Mouse (Mus musculus): Measurements from ENCODE around the gene Rad51b. TPM values are rescaled to one million over a fixed set of nuclear protein-coding genes. Genes with fewer than 3 reads are reported as not detected.

Rad51b gene
- total RNA-seq, 2 experiments from 2014 or later = 0.63 to 1.7 TPM

DNA sequence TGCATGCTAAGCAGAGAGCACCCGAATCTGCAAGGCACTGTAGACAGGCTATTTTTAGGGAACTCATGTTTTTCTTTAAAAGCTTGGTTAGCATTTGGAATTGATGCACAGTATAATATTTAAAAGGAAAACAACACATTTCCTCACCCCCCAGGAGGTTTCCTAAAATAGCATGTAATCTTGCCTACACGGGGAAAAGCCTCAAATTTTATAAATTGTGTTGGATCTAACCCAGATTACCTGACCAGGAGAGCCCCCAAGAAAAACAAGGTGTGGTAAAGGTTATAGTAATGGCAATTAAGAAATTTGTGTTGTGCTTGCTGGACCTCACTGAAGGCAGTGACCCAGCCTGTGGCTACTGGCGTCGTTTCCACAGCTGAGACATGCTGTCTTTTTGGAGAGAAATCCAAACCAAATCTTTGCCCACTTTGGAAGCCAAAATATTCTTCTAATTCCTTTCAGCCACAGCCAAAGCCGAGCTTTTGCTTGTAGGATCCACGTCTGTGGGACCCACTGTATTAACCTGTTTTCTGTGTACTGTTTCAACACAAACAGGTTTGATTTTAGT lies 282.0 kb downstream of the Rad51b start:
- DNase-seq = peak; percentile 10

DNA sequence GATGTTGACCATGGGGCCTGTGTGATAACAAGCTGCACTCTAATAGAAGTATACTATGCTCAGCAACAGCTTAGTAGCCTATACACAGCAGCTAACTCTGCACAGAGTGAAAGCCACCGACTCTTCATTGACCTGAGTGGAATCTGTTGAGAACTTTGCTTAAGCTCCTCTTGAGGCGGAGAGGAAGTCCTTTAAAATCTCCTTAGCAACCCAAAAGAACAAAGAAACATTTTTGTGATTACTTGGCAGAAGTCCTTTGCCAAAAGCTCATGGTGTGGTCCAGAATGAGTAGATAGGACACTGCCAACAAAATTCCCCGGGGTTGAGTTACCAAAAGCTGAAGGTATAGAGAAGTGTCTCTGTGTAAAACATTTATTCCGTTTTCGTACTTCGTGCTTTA lies 282.8 kb downstream of the Rad51b start:
- DNase-seq = no peak

DNA sequence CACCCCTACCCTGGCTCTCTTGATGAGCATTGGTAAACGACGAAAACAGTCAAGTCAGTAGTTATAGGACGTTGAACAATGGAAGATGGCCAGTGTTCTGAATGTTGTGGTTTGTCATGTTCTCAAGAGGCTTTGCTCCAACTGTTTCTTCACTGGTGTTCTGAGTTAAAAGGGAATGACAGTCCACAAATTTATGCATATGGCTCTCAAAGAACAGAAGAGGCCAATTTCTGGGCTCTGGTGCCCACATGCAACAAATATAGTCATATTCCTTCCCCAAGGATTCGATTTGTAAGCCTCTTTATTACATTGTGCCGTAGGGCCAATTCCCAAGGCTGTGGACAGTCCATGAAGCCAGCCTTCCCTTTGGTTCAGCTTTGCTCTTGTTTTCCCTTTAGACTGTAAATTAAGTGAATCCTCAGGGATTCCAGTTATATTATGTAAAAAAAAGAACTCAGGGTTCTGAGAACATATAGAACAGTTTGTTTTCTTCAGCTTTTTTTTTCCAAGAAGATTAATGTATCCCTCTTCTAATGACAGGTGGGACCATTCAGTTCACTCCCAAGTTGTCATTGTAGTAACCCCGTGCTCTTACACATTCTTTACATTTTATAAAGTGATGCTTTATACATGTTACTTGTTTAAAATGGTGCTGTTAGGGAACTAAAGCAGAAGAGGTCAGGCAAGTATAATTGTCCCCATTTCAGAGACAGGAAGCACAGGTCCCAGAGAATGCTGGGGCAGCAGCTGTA lies 287.6 kb downstream of the Rad51b start:
- no peak for DNase-seq

DNA sequence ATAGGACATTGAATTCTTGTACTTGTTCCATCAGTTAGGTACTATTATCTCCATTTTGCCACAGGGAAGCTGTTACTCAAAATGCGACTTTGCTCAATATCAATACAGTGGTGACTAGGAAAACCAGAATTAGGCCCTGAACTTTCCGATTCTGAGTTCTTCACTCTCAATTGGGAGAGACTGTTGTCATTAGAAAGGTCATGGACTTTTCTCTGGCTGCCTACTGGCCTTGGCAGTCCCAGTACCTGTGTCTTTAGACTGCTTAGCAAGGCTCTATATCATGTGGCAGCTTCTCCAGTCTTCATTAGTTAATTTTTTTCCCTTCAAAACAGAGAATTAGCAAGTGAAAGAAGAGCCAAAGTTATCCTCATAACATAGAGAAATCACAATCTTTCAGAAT lies 288.3 kb downstream of the Rad51b start:
- DNase-seq = no peak

DNA sequence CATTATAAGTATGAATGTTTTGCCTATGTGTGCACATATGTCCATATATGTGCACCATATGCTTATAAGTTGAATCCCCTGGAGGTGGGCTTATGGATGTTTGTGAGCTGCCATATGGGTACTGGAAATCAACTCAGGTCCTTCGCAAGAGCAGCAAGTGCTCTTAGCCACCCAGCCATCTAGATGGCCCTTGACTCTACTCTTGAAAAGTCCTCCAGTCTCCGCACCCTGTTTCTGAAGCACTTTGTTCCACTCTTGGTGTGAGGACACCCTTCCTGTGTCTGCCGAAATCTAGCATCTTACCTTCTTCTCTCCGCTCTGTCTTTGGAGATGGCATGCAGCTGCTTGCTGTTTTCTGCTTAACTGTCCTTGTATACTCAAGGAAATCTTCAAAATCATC lies 291.7 kb downstream of the Rad51b start:
- DNase-seq = no peak

DNA sequence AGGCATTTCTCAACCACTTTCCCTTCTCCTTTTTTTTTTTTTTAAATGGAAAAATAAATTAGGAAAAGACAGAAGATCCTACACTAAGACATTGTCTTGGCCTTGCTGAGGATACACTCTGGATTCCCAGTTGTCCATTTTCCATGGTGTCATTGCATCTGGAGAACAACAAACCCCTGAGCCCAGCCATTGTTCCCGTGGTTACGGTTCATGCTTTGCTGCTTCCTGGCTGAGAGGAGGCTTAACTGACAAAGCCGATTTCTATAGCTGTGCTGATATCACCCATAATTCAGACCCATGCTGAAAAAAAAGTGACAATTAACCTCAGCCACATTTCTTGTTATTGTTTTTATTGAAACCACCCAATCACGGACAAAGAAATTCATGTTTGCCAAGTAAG lies 295.1 kb downstream of the Rad51b start:
- no peak for DNase-seq

DNA sequence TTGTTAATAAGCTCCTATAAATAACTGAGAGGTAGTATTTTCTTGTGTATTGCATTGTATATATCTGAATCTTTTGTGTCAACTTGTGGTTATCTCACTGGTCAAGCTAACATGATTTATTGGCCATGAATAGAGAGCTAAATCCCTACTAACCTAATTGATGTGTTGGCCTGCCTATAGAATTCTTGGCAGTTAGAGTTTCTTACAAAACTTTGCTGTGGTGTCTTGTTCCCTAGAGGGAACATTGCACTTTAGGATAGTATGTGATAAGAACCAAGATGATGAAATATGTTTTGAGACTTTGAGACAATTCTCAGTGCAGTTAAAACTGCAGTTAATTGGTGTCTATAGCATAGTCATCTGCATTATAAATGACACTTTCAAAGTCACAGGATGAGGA lies 299.8 kb downstream of the Rad51b start:
- DNase-seq = no peak

DNA sequence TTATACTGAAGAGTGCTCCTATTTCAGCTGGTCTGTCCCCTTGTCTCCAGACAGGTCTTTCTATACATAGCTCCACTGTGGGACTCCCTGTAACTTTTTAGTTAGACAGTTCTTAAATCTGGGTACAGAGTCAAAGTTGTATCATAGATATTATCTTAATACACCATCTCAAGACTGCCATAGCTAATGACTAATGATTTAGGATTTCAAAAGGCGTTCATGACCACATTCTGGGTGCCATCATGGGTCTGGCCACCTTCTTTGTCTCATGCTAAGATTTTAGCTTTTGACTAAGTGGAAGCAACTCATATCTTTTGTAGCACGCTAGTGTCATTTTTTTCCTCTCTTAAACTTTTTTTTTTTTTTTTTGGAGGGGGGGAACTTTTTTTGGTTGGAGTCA lies 300.3 kb downstream of the Rad51b start:
- no peak for DNase-seq

DNA sequence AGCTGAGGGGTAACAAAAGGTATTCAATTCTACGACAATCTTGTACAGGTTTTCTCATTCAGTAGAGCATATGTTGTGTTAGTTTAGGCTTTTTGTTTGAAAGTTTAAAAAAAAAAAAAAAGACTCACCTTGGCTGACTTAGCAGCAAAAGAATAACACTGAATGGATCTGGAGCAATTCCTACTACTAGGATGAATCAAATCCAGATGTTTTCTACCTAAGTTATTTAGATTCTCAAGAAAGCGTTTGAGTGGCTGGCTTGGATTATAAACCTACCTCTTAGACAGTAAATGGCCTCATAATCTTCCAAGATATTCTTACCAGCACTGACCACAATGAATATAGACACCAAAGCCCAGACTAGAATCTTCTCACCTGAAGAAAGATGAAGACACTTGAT lies 300.7 kb downstream of the Rad51b start:
- no peak for DNase-seq

DNA sequence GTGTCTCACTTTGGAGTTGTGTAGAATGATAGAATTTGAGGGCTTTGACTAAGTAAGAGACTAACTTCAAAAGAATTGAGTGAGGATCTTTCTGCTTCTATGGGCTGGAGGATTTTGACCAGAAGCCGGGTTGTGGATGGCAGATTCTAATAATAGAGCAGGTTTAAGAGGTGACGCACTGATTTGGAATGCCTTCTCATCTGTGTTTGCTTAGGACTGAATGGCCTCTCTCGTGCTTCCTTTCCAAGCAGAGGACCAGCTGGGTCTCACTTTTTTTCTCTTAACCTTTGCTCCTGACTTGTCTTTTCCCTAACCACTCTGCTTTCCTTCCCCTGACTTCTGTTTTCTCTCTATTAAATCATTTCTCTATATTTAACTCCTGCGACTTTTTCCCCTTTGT lies 301.4 kb downstream of the Rad51b start:
- no peak for DNase-seq

DNA sequence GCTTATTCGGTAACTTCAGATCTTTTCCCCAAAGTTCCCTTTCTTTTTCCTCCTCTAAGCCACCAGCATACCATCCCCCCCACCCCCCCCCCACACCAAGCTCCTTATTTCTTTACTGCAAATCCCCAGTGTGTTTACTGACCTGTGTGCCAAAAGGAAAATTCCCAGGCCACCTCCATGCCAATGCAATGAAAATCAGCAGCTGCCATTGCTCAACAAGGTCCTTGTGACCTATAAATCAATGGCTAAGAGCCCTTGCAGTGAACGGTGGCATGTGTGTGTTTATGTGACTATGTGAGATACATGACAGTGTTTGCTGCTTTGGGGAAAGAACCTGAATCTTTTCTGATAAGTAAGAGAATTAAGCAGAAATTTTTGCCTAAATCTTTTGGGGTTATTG lies 301.8 kb downstream of the Rad51b start:
- DNase-seq = no peak

DNA sequence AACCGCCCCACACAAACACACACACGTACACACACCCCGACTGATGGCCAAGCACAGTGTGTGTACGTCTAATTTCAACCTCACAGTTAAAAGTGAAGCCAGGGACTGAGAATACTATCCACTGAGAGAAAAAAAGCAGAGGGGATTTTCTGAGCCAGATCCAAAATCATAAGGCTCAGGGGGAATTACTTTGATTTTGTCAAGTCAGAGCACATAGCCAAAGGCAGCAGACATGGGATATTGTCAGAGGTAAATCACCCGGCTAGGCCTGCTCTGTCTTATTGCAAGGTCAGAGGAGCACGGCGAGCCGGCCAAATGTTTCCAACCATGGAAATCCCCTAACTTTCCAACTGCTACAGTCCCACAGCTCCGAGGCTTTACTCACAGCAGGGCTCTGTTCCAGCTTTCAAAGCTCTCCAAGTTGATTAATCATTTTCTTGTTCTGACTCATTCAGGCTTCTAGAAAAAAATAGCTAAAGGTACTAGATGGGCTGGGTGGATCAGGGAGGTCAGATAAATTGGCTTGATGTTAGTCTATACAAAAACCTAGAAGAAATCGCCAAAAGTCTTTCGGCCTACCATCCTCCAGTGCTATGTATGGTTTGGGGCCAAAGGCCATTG lies 303.2 kb downstream of the Rad51b start:
- DNase-seq = peak; percentile 61

DNA sequence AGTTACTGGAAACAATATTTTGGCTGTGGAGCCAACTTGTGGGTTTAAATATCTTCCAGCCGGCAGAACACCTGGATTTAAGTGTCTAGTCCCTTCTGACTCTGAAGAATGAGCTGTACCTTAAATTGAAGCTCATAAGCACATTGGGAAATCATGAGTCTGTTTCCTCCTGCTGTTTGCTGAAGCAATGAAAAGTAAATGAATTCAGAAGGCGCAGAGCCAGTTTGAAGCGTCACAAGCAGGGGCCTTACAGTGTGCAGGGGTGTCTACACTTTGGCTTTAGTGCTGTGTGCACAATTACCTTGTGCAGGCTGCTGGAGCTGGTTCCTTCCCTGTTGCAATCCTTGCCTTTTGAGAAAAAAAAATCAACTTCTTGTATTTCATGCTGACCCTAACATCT lies 305.6 kb downstream of the Rad51b start:
- no peak for DNase-seq

DNA sequence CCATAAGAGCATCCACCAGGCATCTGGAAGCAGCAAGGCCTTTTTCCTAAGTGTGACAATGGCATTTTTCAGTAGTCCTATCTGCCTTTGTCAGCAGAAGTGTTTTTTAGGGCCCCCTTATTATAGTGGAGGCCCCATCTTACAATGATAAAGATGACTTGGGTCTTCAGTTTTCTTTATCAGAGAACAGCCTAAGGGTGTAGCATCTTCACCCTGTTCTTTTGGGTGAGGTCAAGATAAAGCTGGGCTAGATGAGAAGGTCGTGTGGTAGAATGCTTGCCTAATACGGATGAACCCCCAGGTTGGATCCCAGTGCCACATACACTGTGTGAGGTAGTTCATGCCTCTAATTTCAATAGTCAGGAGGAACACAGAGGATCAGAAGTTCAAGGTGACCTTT lies 307.8 kb downstream of the Rad51b start:
- no peak for DNase-seq

DNA sequence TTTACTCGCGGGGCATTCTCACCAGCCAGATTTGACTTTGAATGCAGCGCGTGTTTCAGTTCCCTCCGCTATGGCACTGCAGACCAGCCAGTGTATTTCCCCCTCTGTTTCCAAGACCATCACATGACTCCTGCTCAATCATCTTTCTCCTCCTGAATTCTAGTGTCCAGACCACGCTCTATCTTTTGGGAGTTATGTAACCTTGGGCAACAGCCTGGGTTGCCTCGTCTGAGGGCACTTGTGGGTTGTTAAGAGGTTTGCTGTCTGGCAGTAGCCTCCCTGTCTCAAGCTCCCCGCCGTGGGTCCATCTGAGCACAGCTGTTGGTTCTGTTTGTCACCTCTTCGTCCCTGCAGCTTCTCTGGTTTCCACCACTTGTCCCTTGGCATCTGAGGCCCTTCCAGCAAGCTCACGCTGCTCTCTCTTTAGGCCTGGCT lies 309.1 kb downstream of the Rad51b start:
- peak; percentile 31 for DNase-seq

DNA sequence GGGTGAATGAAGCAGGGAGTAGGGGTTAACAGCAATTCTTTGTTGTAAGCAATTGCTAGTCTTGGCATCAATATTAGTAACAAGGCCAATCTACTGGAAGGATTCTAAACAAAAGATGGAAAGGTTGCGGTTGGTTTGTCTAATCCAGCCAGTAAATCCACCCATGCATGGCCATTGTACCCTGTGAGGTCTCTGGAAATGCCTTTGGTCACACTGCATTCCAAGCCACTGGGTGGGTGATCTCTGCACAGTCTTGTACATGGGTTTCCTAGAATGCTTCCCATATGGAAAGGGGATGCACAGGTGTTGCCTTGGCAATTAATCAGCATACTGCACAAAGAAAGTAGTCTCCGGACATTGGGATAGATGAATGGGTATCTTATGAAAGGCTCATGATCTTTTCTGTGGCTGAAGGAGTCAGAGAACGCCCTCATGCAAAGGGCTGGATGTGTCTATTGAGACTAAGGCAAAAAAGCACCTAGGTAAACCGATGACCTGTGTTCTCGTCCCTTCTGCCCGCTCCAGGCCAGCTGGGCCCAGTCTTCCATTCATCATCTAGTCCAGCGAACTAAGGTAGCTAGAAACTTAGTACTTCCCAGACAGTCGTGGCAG lies 312.4 kb downstream of the Rad51b start:
- DNase-seq = no peak

DNA sequence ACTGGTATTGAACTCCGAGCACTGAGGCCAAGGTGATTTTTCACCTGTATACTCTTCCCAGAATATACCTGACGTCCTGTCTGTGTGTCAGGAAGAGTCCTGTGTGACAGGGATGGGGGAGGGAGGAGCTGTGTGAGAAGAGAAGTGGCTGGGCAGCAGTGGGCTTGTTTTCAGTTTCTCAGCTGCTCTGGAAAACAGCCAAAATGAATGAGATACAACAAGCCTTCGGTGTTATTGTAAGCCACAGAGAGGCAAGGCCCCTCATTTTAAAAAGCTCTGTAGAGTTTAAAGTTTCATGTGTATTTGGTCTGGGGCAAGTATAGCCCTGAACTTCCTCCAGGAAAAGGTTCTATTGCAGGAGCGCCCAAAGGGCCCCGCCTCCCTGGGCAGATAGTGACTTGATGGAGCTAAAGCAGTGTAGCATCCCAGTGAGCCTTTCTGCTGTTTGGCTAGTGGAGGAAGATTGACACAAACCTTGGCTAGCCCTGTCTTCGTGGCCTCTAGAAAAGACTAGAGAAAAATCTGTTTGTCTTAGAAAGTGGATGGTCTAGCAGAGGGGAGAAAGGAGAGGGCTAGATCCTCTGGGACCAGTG lies 313.5 kb downstream of the Rad51b start:
- no peak for DNase-seq

DNA sequence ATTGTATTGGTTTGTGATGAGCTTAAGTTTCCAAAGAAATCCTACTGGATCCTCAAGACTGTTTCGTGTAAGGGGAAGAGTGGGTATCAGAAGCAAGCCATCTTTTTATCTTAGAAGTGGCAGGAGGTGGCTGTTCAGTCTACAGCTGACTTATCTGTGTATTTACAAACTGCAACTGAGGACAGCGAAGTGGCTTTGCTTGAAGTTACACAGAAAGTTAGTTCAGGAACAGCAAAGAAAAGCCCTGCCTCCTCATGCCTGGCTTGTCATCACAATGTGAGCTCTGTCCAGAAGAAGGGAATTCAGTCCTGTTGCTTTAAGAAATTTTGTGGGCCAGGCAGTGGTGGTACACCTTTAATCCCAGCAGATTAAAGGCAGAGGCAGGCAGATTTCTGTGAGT lies 314.6 kb downstream of the Rad51b start:
- DNase-seq = no peak

DNA sequence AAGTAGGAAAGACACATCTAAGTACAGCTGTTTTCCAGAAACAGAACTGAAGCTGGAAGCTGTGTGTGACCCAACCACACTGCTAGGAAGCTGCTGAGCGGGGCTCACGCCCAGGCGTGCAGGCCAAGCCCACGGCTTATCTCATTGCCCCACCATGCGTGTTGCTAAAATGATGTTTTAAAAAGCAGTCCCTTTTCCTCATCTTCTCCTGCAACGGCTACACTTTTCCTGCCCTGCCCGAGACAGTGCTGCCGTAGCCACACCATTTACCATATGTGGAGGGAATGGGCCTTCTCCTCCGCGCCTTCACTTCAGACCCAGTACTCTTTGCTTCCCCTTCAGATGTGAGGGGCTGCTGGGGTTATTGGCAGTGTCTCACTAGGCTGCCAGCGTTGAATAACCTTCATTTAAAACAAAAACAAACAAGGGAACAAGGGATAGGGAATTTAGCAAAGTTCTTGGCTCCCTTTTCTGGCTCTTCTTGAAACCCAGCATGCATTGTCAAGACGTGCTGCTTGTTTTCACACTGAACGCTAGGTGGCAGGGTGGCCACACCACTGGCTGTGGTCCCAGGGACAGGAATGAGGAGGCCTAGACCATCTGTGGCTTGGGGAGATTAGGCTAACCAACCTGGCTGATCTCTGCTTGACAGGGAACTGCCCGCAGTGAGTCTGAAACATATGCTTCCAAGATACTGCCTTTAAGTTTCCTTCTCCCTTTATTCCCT lies 315.4 kb downstream of the Rad51b start:
- DNase-seq = peak; percentile 86

DNA sequence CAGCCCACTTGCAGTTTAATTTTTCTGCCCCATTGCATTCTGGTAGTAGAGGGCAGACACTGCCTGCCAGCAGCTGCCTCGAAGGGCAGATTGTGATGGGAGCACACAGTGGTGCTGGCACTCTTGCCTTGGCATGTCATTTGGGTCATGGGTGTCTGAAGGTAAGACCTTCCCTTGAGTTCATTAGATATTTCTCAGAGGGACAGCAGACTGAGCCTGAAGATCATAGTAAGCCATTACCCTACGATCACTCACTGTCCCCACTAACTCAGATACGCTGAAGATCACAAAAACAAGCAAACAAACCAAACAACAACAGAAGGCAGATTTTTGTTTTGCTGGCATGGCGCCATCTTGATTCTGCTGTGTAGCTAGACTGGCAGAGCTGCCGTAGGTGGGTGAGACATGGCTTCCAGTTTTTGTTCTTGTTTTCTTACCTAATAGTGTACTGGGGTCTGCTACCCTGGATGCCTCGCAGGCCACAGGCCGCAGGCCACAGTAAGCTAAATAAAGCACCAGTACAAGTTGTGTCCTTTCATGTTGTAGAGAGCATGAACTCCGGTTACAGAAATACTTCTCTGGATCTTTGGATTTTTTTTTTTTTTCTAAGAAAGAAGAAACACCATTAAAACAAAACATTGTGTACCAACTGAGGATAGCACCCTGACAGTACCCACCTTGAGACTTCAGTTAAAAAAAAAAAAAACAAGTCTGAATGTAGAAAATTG lies 316.1 kb downstream of the Rad51b start:
- DNase-seq = peak; percentile 38

DNA sequence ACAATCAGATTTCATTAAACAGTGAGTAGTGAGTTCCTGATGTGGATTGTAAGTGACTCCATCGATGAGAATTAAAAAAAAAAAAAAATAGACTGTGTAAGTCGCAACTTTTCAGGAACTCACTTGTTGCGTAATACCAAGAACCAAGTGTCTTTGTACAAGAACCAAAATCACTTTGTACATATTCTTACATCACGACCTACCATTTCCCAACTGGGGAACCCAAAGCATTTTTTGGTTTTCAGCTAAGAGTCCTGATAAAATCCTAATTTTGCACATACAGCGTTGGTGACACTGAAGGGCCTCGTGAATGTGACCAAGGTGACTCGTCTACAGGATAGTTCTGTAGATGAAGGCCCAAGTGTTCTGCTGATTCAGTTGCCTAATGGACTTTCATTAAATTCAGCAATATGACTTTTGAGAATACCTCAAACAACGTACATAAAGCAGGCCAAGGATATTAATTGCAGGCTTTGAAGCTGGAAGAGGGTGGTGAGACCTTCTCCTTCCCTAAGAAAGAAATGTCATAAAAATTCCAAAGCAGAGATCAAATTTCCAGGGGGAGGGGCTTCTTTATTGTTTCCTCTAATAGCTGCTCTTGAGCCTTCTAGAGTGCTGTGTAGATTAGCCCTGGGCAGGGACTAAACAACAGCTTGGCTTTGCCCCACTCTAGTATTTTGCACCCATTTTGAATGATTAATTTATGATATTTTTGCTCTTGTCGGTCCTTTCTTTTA lies 316.9 kb downstream of the Rad51b start:
- no peak for DNase-seq
